Mouse (Mus musculus) heart, embryonic 14.5 days (tissue): ENCODE measurements at regions not wholly inside any gene's neighbourhood (a gene's known extent, or its start where the extent isn't known, plus 50 kb on each side); places are given as distances from the start of the nearest gene placed in this dataset.

ENCODE experiments used
- ATAC-seq: fragments of 200-750 bp; cut with Nextera tagmentation; 2 replicates; pipeline ENCODE4 v1.8.0; 2017; ENCODE audit warnings: low read depth, moderate TSS enrichment; ENCODE audit not compliant: insufficient number of reproducible peaks, insufficient read depth, low FRiP score
- H3K27ac ChIP-seq, 2 experiments: fragments of 200-500 bp in 1 of 2; fragments of 300-500 bp in 1 of 2; sonication (generic) in 1 of 2; replicated peaks in 1 of 2; 2 replicates each; pipeline ENCODE4 v1.5.1; 2012 to 2014; ENCODE audit warnings: low read depth in 2 of 2, low read length in 2 of 2, control low read depth in 1 of 2, mild to moderate bottlenecking in 1 of 2, mixed read lengths in 1 of 2; ENCODE audit not compliant: control insufficient read depth in 1 of 2, insufficient read depth in 1 of 2
- H3K27me3 ChIP-seq: fragments of 300-500 bp; sonication (generic); 2 replicates; pipeline ENCODE4 v1.6.1; 2014; ENCODE audit warnings: mild to moderate bottlenecking, low read length, control low read depth; ENCODE audit not compliant: control insufficient read depth, insufficient read depth
- H3K36me3 ChIP-seq: fragments of 300-500 bp; sonication (generic); 2 replicates; pipeline ENCODE4 v1.6.1; 2014; ENCODE audit warnings: mild to moderate bottlenecking, control low read depth, low read length, mixed read lengths; ENCODE audit not compliant: control insufficient read depth, insufficient read depth
- H3K4me1 ChIP-seq, 2 experiments: fragments of 200-500 bp in 1 of 2; fragments of 300-500 bp in 1 of 2; sonication (generic) in 1 of 2; 2 replicates each; pipeline ENCODE4 v1.6.1; 2012 to 2014; ENCODE audit warnings: low read length in 2 of 2, control low read depth in 1 of 2, mixed read lengths in 1 of 2; ENCODE audit not compliant: control insufficient read depth in 2 of 2, insufficient read depth in 2 of 2
- H3K4me2 ChIP-seq: fragments of 300-500 bp; sonication (generic); 2 replicates; pipeline ENCODE4 v1.6.1; 2014; ENCODE audit warnings: mild to moderate bottlenecking, low read length
- H3K4me3 ChIP-seq, 2 experiments: fragments of 200-500 bp in 1 of 2; fragments of 300-500 bp in 1 of 2; sonication (generic) in 1 of 2; 2 replicates each; pipeline ENCODE4 v1.5.1; 2012 to 2014; ENCODE audit warnings: low read length in 2 of 2, mild to moderate bottlenecking in 2 of 2, control low read depth in 1 of 2, low read depth in 1 of 2, moderate library complexity in 1 of 2; ENCODE audit not compliant: control insufficient read depth in 1 of 2, insufficient read depth in 1 of 2
- H3K9ac ChIP-seq: fragments of 300-500 bp; sonication (generic); 2 replicates; pipeline ENCODE4 v1.6.1; 2014; ENCODE audit warnings: mild to moderate bottlenecking, low read length
- H3K9me3 ChIP-seq: fragments of 300-500 bp; sonication (generic); 2 replicates; pipeline ENCODE4 v1.6.1; 2016; ENCODE audit warnings: low read length, control low read depth; ENCODE audit not compliant: control insufficient read depth
- WGBS: fragments of 180-500 bp; shearing (Covaris S2); extraction: QIAGEN DNeasy Blood & Tissue Kit; methylation state at CpG from one replicate; pipeline ENCODE4 v1.1.7; 2014; 5-methylcytosine and 5-hydroxymethylcytosine counted together

GRCm38 (mm10) chr13:11181191-11181590 is 820.5 kb upstream of the Chrm3 start:
- no peak overlapping the region for H3K4me2 ChIP-seq
- no peak for ATAC-seq
- no peak overlapping the region for H3K9ac ChIP-seq
- no peaks in the 10 kb centered on the region for H3K36me3 ChIP-seq
- H3K4me1 ChIP-seq, result no peaks in the 10 kb centered on the region
- no peak overlapping the region for H3K27ac ChIP-seq
- no peaks in the 10 kb centered on the region for H3K9me3 ChIP-seq
- H3K27me3 ChIP-seq, result no peaks in the 10 kb centered on the region
- no peak overlapping the region for H3K4me3 ChIP-seq

GRCm38 (mm10) chr13:11180356-11180755 is 819.7 kb upstream of the Chrm3 start:
- Histone ChIP-seq H3K27me3 (no peaks in the 10 kb centered on the region), H3K4me1 (no peaks in the 10 kb centered on the region), H3K36me3 (no peaks in the 10 kb centered on the region), H3K9ac (no peak overlapping the region), H3K9me3 (no peaks in the 10 kb centered on the region), H3K27ac (no peak overlapping the region), H3K4me2 (no peak overlapping the region), H3K4me3 (no peak overlapping the region)
- 85% methylated on average over 1 of the region's 1 CpGs for WGBS
- ATAC-seq, result no peak

GRCm38 (mm10) chr13:11178586-11178985 is 817.9 kb upstream of the Chrm3 start:
- Histone ChIP-seq H3K4me1 (no peaks in the 10 kb centered on the region), H3K4me3 (no peak overlapping the region), H3K27ac (no peak overlapping the region), H3K27me3 (no peaks in the 10 kb centered on the region), H3K36me3 (no peaks in the 10 kb centered on the region), H3K4me2 (no peak overlapping the region), H3K9me3 (no peaks in the 10 kb centered on the region), H3K9ac (no peak overlapping the region)
- 80% methylated on average over 2 of the region's 2 CpGs for WGBS
- no peak for ATAC-seq

- 79% methylated on average over 6 of the region's 6 CpGs for WGBS
- ATAC-seq, result no peak
- Histone ChIP-seq H3K4me3 (no peak overlapping the region), H3K27ac (no peak overlapping the region), H3K36me3 (no peaks in the 10 kb centered on the region), H3K27me3 (no peaks in the 10 kb centered on the region), H3K4me2 (no peak overlapping the region), H3K9me3 (no peaks in the 10 kb centered on the region), H3K4me1 (no peaks in the 10 kb centered on the region), H3K9ac (no peak overlapping the region)
Observed at GRCm38 (mm10) chr13:11177642-11178420, 817.2 kb upstream of the Chrm3 start.

GRCm38 (mm10) chr13:11167115-11167514 is 806.5 kb upstream of the Chrm3 start:
- Histone ChIP-seq H3K4me3 (no peak overlapping the region), H3K27ac (no peak overlapping the region), H3K27me3 (no peaks in the 10 kb centered on the region), H3K4me2 (no peak overlapping the region), H3K4me1 (no peaks in the 10 kb centered on the region), H3K36me3 (no peaks in the 10 kb centered on the region), H3K9me3 (no peaks in the 10 kb centered on the region), H3K9ac (no peak overlapping the region)
- ATAC-seq, result no peak
- WGBS, result 78% methylated on average over 5 of the region's 5 CpGs

- Histone ChIP-seq H3K9me3 (no peaks in the 10 kb centered on the region), H3K27me3 (no peaks in the 10 kb centered on the region), H3K4me1 (no peaks in the 10 kb centered on the region), H3K4me3 (no peak overlapping the region), H3K27ac (no peak overlapping the region), H3K9ac (no peak overlapping the region), H3K36me3 (no peaks in the 10 kb centered on the region), H3K4me2 (no peak overlapping the region)
- 65% methylated on average over 3 of the region's 3 CpGs for WGBS
- ATAC-seq, result no peak
Observed at GRCm38 (mm10) chr13:11164130-11164529, 803.5 kb upstream of the Chrm3 start.

GRCm38 (mm10) chr13:11147268-11147667 is 786.6 kb upstream of the Chrm3 start:
- H3K4me1 ChIP-seq, result no peaks in the 10 kb centered on the region
- no peaks in the 10 kb centered on the region for H3K27me3 ChIP-seq
- no peak overlapping the region for H3K9ac ChIP-seq
- H3K9me3 ChIP-seq, result no peaks in the 10 kb centered on the region
- WGBS, result 69% methylated on average over 3 of the region's 3 CpGs
- no peak overlapping the region for H3K4me3 ChIP-seq
- no peak overlapping the region for H3K27ac ChIP-seq
- H3K4me2 ChIP-seq, result no peak overlapping the region
- no peaks in the 10 kb centered on the region for H3K36me3 ChIP-seq
- ATAC-seq, result no peak

- H3K4me1 ChIP-seq, result no peaks in the 10 kb centered on the region
- ATAC-seq, result no peak
- WGBS, result 76% methylated on average over 2 of the region's 2 CpGs
- H3K9ac ChIP-seq, result no peak overlapping the region
- no peaks in the 10 kb centered on the region for H3K9me3 ChIP-seq
- no peak overlapping the region for H3K4me3 ChIP-seq
- H3K27ac ChIP-seq, result no peak overlapping the region
- H3K4me2 ChIP-seq, result no peak overlapping the region
- H3K27me3 ChIP-seq, result no peaks in the 10 kb centered on the region
- no peaks in the 10 kb centered on the region for H3K36me3 ChIP-seq
Observed at GRCm38 (mm10) chr13:11107693-11108092, 747.0 kb upstream of the Chrm3 start.
